Mouse (Mus musculus) spleen, adult 18-20 months (tissue): ENCODE measurements around the gene Timp4.
"Not testable (repeated sequence)": the region's sequence is repeated elsewhere in the genome, so short reads cannot be mapped to it uniquely, and the experiment has no call there.

Source experiments
- DNase-seq, 2 experiments: peaks; one replicate each; pipeline ENCODE4 v3.0.0; 2022; ENCODE audit warnings: mixed read lengths in 2 of 2

Timp4 gene

DNA sequence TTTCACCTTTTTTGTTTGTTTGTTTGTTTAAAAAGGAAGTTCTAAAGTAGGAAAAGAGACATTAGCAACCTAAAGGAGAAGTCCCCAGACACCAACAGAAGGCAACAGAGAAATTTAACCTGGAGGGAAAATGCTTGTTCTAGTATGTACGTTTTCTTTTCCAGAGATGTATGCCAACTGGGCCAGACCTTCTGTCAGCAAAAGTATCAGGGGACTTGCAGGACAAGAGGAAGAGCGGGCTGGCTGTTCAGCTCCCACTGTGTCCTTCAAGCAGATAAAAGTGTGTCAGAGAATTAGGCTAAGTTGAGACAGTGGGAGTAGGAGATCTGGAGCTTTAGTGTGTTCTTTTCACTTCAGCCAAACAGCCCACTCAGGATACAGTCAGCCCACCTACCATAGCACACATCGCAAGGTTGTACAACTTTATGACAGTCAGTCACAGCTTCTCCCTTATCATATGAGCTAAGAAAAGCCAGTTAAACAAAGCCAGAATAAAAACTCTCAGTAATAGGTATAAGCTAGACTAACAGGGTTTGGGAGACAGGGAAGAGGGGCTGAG lies 6.4 kb downstream of the Timp4 start:
- no peak for DNase-seq

DNA sequence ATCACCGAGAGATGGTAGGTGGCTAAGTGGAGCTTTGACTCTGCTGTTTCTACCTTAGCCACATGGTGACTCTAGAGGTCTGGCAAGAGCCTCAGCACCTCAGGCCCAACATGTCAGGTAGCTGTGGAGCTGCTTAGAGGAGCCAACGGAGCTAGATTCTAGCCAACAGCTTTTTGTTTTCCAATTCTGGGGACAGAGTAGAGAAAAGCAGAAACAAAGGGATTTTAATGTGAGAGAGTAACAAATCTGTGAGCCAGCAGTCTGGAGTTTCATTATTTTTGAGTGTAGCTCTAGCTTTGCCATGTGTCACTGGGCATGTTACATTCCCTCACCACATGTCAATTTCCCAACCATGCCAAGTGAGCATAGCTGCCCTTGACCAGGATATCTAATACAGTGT lies 7.8 kb downstream of the Timp4 start:
- no peak for DNase-seq

DNA sequence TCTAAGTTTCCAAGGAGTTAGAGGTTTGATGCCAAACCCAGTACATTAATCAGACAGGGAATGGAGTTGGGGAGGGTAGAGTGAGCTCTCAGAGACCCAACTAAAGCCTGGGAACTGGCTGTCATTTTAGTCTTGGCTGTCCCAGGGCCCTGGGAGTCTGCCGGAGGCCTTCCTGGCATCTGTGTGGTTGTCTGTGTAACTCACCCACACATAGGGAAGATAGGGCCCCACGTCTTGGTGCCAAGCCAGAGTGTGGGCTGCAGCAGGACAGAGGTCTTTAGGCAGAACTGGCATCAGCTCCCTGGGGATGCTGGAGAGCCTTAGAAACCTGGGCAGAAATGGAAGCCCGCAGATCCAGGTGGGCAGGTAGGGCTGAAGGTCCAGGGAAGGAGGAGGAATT lies 10.1 kb downstream of the Timp4 start:
- no peak for DNase-seq

DNA sequence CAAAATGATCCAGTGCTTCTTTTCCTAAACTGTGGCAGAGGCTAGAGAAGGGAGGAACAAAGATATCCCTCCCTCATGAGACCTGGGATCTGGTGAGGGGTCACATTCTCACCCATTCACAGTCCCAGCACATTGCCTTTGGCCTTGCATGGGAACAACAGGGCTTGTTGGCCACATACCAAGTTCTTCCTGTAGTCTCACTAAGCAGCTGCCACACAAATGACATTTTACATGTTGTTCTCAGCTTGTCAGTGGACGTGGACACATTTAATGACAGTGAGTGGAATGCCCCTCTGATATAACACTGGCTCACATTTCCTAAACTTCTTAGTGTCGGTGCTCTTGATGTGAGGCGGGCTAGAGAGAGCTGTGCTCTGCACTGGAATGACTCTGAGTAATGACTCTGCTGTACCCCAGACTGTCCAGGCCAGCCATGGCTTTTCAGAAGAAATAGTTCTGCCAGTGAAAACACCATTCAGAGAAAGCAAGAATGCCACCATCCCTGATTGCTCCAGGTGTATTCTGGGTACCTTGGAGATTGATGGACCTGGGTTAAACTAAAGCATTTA lies 10.8 kb downstream of the Timp4 start:
- no peak for DNase-seq

DNA sequence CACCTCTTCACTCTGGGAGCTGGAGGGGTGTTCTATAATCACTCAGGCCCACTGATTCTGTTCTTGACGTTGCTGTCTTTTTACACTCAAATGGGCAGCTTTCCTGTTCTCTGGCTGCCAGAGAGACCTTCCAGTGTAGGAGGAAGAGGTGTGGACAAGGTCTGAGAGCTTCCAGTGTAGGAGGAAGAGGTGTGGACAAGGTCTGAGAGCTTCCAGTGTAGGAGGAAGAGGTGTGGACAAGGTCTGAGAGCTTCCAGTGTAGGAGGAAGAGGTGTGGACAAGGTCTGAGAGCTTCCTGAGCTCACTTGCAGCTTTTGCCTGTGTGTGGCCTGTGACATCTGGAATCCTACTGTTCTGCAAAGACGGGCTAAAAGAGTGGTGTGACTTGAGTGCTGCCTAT lies 11.6 kb downstream of the Timp4 start:
- not testable (repeated sequence) for DNase-seq

DNA sequence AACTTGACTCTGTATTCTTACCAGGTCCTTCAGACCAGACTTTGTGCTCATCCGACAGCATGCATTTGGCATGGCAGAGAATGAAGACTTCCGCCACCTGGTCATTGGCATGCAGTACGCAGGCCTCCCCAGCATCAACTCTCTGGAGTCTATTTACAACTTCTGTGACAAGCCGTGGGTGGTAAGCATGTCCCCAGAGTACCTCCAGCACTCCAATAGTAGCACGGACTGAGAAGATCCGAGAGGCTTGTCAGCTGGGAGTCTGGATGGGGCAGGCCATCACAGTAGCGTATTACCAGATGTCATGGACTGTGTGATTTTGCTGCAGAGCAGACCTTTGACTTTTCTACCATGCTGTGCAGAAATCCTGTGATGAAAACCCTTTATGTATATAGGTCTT lies 12.7 kb downstream of the Timp4 start:
- no peak for DNase-seq

DNA sequence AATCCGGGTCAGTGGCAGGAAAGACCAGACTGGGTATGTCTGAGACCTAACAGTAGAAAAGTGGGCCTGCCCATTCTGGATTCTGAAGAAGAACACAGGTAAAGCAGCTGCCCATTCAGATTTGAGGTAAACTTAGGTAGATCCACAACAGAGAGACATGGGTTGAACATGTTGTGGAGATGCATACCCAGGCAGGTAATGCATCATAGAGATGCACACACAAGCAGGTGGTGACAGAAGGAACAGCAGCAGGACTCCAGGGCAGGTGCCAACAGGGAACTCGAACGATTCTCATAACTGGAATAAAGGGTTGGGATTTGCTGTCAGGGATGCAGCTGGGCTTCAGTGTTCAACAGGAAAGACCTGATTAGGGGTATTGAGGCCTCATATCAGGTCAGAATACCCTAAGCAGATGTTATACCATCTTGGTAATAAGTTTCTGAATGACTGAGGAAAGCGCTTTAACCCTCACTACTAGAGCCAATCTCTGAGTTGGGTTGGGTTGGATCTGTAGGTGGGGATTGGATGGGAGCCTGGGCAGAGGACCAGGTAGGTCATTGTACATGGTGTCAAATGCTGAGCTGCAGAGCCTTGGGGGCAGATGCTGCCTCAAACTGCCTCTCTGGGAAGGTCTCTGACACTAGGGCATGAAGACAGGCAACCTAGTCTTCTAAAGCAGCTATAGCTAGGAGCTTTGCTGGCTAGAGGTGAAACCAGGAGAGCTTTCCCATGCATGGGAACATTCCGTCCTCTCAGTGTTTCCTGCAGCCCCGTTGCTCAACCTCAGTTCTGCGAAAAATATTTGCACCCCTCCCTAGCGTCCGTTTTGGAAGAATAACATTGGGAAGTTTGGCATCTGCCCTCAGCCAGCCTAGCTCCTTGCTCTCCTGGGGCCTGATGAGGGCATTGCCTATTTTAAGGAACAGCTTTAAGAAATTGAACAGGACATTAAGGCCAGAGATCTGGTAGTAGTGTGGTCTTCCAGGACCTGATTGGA lies 13.7 kb downstream of the Timp4 start:
- DNase-seq: no peak

DNA sequence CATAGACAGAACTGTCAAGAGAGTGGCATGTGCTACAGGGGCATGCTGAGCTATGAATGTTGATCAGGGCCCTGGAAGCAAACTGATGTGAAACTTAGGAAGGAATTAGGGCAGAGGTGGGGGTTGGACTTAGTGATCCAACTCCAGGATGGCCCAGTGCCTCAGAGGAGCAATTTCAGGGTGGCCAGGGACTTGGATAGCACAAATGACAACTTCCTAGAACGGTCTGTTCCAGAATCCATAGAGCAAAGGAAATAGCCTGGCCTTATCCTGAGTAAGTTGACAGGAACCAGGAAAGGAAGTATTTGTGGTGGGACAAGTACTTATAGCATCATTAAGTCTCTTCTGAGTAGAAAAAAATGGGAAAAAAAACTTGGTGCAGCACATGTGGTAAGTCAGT lies 19.4 kb downstream of the Timp4 start:
- no peak for DNase-seq

DNA sequence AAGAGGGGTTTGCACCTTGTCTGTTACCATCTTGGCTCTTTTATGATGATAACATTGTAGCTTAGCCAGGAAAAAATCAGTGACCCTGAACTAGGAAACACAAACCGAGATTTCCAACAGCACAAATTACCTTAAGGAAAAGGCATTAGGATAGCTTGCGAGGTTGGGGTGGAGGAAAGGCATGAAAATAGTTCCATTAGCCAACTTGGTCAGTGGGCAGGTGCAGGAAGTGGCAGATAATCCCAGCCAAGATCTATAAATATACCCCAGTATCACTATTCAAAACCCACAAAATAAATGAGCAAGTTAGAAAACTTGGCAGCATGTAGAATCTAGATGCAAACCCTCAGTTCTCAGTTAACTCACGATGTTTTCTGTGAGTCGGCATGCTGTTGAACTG lies 20.2 kb downstream of the Timp4 start:
- no peak for DNase-seq

DNA sequence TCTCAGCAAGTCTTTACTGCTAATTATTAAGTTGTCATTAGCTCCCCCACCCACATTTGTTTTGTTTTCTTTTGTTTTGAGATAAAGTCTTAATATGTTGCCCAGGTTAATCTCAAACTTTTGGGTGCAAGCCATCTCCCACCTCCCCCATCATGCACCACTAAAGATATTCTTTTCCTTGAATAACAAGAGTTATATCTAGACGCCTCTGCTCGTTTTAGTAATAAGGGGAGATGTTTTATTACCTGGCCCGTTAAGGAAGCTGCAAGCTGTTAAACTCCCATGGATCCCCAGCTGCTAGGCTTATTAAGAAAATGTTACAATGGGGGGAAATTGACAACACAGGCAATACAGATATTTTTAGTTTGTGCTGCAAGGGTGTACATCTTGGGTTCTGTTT lies 21.4 kb downstream of the Timp4 start:
- DNase-seq: no peak

DNA sequence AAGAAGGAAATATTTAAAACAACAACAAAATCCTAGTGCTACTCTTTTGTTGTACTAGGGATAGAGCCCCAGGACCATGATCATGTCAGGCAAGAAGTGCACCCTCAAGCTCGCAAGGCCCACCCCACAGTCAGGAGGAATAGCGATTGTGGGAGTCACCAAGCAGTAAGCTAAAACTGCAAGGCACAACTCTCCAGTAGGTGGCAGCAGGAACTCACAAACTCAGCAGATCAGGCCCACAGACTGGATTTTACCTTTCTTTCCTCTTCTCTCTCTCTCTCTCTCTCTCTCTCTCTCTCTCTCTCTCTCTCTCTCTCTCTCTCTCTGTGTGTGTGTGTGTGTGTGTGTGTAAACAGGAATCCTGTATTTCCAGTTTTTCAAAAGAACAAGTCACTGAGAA lies 24.5 kb downstream of the Timp4 start:
- peak in 1 of 2 experiments; percentile 58 for DNase-seq

DNA sequence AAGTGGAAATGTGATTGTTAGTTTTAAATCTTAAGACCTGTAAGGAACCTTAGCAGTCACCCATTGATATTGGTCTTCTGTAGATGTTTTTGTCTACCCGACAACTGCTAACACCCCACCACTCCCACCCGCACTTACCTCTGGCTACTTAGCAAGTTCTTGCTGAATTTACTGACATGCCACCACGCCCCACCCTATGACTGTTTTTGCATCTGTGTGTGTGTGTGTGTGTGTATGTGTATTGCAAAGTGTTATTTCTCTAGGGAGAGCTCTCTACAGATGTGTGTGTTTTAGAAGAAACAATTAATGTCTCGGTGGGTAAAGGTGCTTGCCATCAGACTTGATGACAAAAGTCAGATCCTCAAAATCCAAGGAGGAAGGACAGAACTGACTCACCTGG lies 25.0 kb downstream of the Timp4 start, which contains the start of gene Gm17482:
Gene Gm17482 (plus strand): TSS at position 301 of the 400 bp plus-strand sequence.
- no peak for DNase-seq

DNA sequence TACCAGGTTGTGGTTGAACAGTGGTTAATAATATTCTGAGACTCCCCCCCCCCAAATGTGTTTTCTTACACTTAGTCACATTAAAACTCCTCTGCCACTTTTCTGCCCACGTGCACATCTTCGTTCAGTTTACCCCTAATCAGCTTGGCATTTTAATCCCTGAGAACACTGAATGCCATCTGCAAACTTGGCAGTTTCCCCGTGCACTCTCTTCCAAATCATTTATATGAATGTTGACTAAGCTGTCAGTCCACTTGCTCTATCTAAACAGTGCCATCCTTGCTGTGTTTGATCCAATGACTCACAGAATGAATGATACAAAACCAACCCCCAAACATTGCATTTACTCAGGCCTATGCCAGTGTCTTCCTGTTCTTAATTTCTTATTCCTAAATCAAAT lies 26.5 kb downstream of the Timp4 start:
- DNase-seq: no peak

DNA sequence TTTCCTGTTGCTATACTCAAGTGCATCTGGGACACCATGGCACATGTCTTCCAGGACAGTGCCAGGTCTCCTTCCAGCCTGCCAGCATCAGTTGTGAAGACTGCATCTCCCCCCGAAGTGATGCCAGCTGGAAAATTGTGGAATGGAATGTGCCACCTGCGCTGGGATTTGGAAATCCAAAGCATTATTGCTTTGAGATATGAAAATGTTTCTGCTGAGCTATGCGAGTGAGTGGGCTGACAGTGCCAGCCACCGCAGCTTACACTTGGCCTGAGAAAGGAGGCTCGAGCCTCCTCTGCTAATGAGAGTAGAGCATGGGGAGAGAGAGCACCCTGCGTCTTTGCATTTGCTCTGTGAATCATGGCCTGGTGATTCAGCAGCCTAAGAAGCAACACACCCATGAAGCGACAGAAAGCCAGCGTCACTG lies 30.8 kb downstream of the Timp4 start:
- DNase-seq: no peak

DNA sequence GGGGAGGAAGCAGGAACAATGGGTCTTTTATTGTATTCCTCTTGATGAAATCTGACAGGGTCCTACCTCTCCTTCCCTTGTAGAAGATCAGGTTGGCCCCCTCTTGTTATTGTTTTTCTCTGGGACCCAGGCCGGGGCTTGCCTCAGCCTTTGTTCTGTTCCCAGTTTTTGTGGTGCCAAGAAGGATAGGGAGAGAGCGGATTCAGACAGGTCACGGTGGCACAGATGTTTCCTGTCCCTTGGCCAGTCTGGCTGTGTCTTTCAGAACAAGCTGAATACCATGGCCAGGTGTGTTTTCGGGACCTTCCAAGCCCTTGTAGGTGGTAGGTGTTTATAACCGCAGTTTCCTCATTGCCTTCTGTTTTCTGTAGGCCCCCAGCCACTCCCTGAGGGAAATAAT lies 38.9 kb downstream of the Timp4 start:
- DNase-seq: no peak

DNA sequence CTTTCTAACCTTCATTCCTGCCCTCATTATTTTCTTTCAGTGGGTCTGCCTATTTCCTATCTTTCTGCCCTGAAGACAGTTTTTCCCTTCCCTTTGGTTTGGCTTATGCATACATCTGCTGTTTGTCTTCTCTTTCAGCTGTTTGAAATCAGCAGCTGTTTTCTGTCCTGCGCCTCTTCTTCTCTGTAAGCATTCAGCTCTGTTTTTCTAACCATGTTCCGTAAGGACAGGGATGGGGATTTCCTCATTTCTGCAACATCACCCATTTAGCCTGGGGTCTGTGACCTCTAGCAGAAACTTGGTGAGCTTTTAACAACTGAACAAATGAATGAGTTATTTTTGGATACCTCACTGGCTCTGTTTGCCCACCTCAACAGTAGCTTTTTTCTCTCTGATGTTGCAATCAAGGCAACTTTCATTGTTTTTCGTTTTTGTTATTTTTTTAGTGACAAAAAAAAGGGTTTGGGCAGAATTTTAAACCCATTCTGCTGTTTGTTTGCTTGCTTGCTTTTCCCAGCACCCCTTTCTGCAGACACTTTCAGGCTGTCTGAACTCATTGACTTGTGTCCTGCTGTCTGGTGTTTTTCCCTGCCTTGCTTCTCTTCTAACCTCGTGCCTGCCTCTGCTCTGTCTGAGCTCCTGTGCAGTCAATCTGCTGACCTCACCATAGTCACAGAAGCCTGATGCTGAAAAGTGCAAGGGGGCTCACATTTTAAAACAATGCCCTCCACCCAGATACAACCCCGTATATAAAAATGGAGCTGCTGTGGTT lies 39.7 kb downstream of the Timp4 start:
- DNase-seq: no peak

DNA sequence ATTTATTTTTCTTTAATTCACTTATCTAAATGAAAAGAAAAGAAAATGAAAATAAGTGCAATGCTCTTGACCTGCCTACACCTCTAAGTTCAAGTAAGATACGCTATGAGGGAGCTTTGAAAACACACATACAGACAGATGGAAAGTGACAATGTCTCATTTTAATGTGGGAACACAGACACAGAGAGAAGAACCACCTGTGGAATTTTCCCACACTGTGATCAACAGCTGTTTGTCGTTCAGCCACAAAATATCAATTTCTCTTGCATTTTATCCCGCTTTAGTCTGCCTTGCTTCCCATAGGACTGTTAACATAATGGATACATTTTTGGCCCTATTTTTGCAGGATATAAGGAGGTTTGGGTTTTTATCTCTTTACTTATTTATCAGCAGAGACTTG lies 41.2 kb downstream of the Timp4 start:
- no peak for DNase-seq

DNA sequence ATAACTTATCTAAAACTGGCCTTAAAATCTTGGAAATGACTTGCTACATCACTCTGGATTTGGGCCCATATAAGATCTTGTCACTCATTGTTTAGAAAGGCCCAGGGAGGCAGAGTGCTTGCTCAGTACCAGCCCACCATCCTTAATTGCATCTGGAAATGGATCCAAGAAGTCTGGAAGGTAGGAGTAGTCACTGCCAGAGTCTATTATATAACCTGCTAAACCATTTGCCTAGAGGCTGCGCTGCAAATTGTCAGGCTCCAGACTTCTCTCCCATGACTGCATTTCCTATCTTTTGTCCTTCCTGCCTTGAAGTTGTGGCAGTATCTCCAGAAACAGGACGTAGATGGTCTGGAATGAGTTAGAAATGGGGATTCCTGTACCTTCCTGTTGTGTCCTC lies 41.8 kb downstream of the Timp4 start:
- DNase-seq: no peak

DNA sequence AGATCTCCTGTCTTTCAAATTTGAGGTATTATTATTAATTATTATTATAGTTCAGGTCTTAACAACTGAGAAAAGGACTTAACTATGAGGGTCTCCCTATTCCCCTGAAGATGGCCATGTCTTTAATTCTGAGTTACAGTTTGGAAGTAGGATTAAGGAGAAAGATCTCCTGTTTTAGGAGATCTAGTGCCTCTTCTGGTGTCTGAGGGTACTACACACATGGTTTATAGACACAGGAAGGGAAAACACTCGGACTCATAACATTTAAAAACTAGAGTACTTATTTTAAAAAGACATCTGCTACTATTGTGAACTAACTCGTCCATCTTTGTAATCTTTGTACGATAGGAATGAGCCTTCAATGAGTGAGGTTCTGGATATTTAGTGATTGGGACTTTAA lies 49.0 kb downstream of the Timp4 start:
- DNase-seq: no peak

DNA sequence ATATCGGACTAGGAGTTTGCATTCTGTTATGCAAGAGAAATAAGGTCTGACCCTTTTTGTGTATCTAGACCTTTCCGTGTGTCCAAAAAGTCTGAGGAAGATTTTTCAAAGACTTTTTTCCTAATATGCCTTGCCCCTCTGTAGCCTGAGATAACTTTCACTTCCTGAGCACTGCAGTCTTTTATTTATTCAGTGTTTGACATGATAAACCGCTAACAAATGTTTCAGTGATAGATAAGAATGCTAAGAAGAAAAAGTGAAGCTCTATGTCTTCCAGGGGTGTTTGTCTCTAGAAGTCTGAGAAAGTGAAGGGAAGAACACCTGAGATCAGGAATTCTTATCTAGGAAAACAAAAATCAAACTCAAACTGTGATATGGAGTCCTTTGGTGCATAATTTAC lies 51.3 kb downstream of the Timp4 start:
- no peak for DNase-seq
